Comparison of ENCODE assay signal across 23 mouse cellular contexts in genomic region chr3:40806871-40807270, GRCm38 (mm10). TPM values are rescaled to one million over a fixed set of nuclear protein-coding genes. Genes with fewer than 3 reads are reported as not detected.
DNase-seq lines count a peak whose midpoint lies in the region; ATAC-seq and TF ChIP-seq lines count a peak whose summit lies in the region.
"Had no signal": no experiment of that assay in that cellular context is flagged by ENCODE, and none has a peak within 500 bp of the region (broad histone marks: within the 10 kb centered on the region; RNA-seq: fewer than 3 reads in every experiment).

No protein-coding gene starts in this region.

- dilution Hi-C loops in CH12.LX (cut with MboI; ENCODE audit: extremely low pct_ligation_motif_present, extremely low pct_unique_long_range_greater_than_20kb, low sequenced_read_pairs): no loop called here

- no peak overlapping the region for H3K27ac ChIP-seq in kidney, postnatal 0 days
- H3K27ac ChIP-seq in CH12.LX (ENCODE audit: insufficient read depth, low read depth): no peak overlapping the region
- H3K27ac ChIP-seq in forebrain, embryonic 10.5 days: no peak overlapping the region
- H3K27ac ChIP-seq: embryonic facial prominence, embryonic 12.5 days; hindbrain, embryonic 12.5 days; hindbrain, embryonic 15.5 days; intestine, embryonic 15.5 days had no signal

- no peak overlapping the region for H3K4me3 ChIP-seq in kidney, postnatal 0 days (replicated peaks; ENCODE audit: low read depth, low read length)
- no peak overlapping the region for H3K4me3 ChIP-seq in CH12.LX (replicated peaks in 1 of 3; ENCODE audit: low read depth in 2 of 3, low read length in 2 of 3, poor library complexity in 1 of 3)
- H3K4me3 ChIP-seq in myocyte: no peak overlapping the region
- no peak overlapping the region for H3K4me3 ChIP-seq in forebrain, embryonic 10.5 days
- H3K4me3 ChIP-seq: embryonic facial prominence, embryonic 12.5 days; hindbrain, embryonic 12.5 days; hindbrain, embryonic 15.5 days; intestine, embryonic 15.5 days had no signal

- no peaks in the 10 kb centered on the region for H3K9me3 ChIP-seq in kidney, postnatal 0 days (replicated peaks; ENCODE audit: low read length)
- no peaks in the 10 kb centered on the region for H3K9me3 ChIP-seq in CH12.LX (replicated peaks; ENCODE audit: low read length)
- no peaks in the 10 kb centered on the region for H3K9me3 ChIP-seq in forebrain, embryonic 10.5 days
- H3K9me3 ChIP-seq: embryonic facial prominence, embryonic 12.5 days; hindbrain, embryonic 12.5 days; hindbrain, embryonic 15.5 days; intestine, embryonic 15.5 days had no signal

- no peak overlapping the region for H3ac ChIP-seq in myocyte (ENCODE audit: control insufficient read depth, insufficient read length)

- TF ChIP-seq POLR2A in CH12.LX (IDR thresholded peaks at IDR 0.05; ENCODE audit: low read depth, low read length) (no peak), myocyte (IDR thresholded peaks at IDR 0.05; ENCODE audit: insufficient read length, low read depth) (no peak)

- in situ Hi-C loops in CH12.LX (cut with MboI; ENCODE audit: low pct_ligation_motif_present, low pct_unique_long_range_greater_than_20kb, low sequenced_read_pairs): no loop called here

- H3K79me2 ChIP-seq in CH12.LX (replicated peaks; ENCODE audit: control insufficient read depth, extremely low read depth, insufficient read depth, poor library complexity, severe bottlenecking) (peaks cover 27% of the 10 kb centered on the region), myocyte (ENCODE audit: control insufficient read depth, insufficient read depth) (peaks cover 51% of the 10 kb centered on the region)

- intact Hi-C loops in gastrocnemius, postnatal 36 days (cut with DNase I): no loop called here

- no peak overlapping the region for H3K4me2 ChIP-seq in kidney, postnatal 0 days (ENCODE audit: low read length)
- H3K4me2 ChIP-seq in CH12.LX (ENCODE audit: insufficient read depth, low read depth, poor library complexity, severe bottlenecking) (no peak overlapping the region; the same call in 1 of the 2 replicates), myocyte (ENCODE audit: low read depth) (peak overlapping the region; percentile 20)
- H3K4me2 ChIP-seq: embryonic facial prominence, embryonic 12.5 days; heart, embryonic 11.5 days; hindbrain, embryonic 12.5 days; hindbrain, embryonic 15.5 days; intestine, embryonic 15.5 days had no signal

- WGBS in kidney, postnatal 0 days: 30% methylated on average over 2 of the region's 2 CpGs
- WGBS in forebrain, embryonic 10.5 days: 68% methylated on average over 2 of the region's 2 CpGs

- H3K36me3 ChIP-seq in kidney, postnatal 0 days (ENCODE audit: insufficient read depth, low read length): peaks cover 17% of the 10 kb centered on the region
- H3K36me3 ChIP-seq in CH12.LX (replicated peaks in 1 of 2; ENCODE audit: control insufficient read depth in 1 of 2, insufficient read depth in 1 of 2, low read length in 1 of 2) (peaks cover 36 to 61% of the 10 kb centered on the region in 2 experiments), myocyte (ENCODE audit: control insufficient read depth, insufficient read depth) (peaks cover 37% of the 10 kb centered on the region)
- peaks cover 97% of the 10 kb centered on the region for H3K36me3 ChIP-seq in forebrain, embryonic 10.5 days (replicated peaks)

- DNase-seq in kidney, postnatal 0 days (ENCODE audit: low spot score): peak; percentile 15
- DNase-seq in kidney, adult 11 months: no peak
- DNase-seq in CH12.LX (ENCODE audit: extremely low read depth): peak; percentile 11
- DNase-seq in NIH3T3 (ENCODE audit: low read depth): peak; percentile 10
- DNase-seq in forebrain, embryonic 10.5 days (ENCODE audit: extremely low spot score, low spot score): no peak
- no peak for DNase-seq in gastrocnemius, adult 8-10 months (ENCODE audit: low spot score in 2 of 2)
- no peak for DNase-seq in gastrocnemius, postnatal 36 days
- DNase-seq: adrenal gland, adult 2 months; adrenal gland, postnatal 14 days; B cell, adult 2 months; cerebellum, adult 11-12 months; cerebellum, adult 8-10 months; cerebellum, postnatal 14 days; gastrocnemius, postnatal 10 days; kidney, adult 18-20 months; kidney, adult 9 months had no signal

- no peak overlapping the region for H3K9ac ChIP-seq in kidney, postnatal 0 days (ENCODE audit: low read depth, low read length)
- no peak overlapping the region for H3K9ac ChIP-seq in CH12.LX (ENCODE audit: insufficient read depth, low read depth)
- H3K9ac ChIP-seq: embryonic facial prominence, embryonic 12.5 days; hindbrain, embryonic 12.5 days; hindbrain, embryonic 15.5 days; intestine, embryonic 15.5 days had no signal

- ATAC-seq in kidney, postnatal 0 days (replicated peaks; ENCODE audit: low FRiP score, low read depth): no peak
- ATAC-seq: forebrain, embryonic 14.5 days; intestine, embryonic 15.5 days had no signal

- no peak for TF ChIP-seq CTCF in kidney, postnatal 0 days (IDR thresholded peaks at IDR 0.05; ENCODE audit: low read depth)
- TF ChIP-seq CTCF in CH12.LX (conservative IDR thresholded peaks at IDR 0.05 in 1 of 2, IDR thresholded peaks at IDR 0.05 in 1 of 2; ENCODE audit: low read depth in 2 of 2, low read length in 2 of 2): no peak

- H3K27me3 ChIP-seq in kidney, postnatal 0 days (ENCODE audit: insufficient read depth, low read length): no peaks in the 10 kb centered on the region
- H3K27me3 ChIP-seq in CH12.LX (replicated peaks): no peaks in the 10 kb centered on the region
- no peaks in the 10 kb centered on the region for H3K27me3 ChIP-seq in myocyte (ENCODE audit: control insufficient read depth, insufficient read depth, insufficient read length)
- no peaks in the 10 kb centered on the region for H3K27me3 ChIP-seq in forebrain, embryonic 10.5 days (ENCODE audit: poor library complexity, severe bottlenecking)
- H3K27me3 ChIP-seq: embryonic facial prominence, embryonic 12.5 days; hindbrain, embryonic 12.5 days; hindbrain, embryonic 15.5 days; intestine, embryonic 15.5 days had no signal

- TF ChIP-seq RAD21 in CH12.LX (IDR thresholded peaks at IDR 0.05; ENCODE audit: low read depth, low read length): no peak

- peak; percentile 54; the same call in 1 of the 2 replicates for TF ChIP-seq EP300 in CH12.LX (IDR thresholded peaks at IDR 0.05; ENCODE audit: low read length)

- no peaks in the 10 kb centered on the region for H3K4me1 ChIP-seq in kidney, postnatal 0 days (replicated peaks; ENCODE audit: insufficient read depth, low read length)
- H3K4me1 ChIP-seq in CH12.LX (ENCODE audit: control insufficient read depth in 1 of 2, insufficient read depth in 2 of 2): peaks cover 3 to 38% of the 10 kb centered on the region in 2 experiments; a peak in 3 of 4 replicates
- H3K4me1 ChIP-seq in forebrain, embryonic 10.5 days: peaks cover 12% of the 10 kb centered on the region
- H3K4me1 ChIP-seq: hindbrain, embryonic 12.5 days; hindbrain, embryonic 15.5 days; intestine, embryonic 15.5 days had no signal

TF ChIP-seq in CH12.LX, 34 proteins besides CTCF, POLR2A, EP300 and RAD21 (continues in another document):
- TF ChIP-seq MAFK (IDR thresholded peaks at IDR 0.05; ENCODE audit: insufficient replicate concordance, low read length) (no peak), JUND (conservative IDR thresholded peaks at IDR 0.05; ENCODE audit: low read depth, low read length) (peak; percentile 54), UBTF (IDR thresholded peaks at IDR 0.05; ENCODE audit: low read depth, low read length) (no peak), ETS1 (conservative IDR thresholded peaks at IDR 0.05; ENCODE audit: low read depth, low read length) (0 out of 2 replicates have a peak, but pooled peaks have one; percentile 16), JUN (IDR thresholded peaks at IDR 0.05; ENCODE audit: insufficient read depth, low read depth, low read length) (peak; percentile 19; the same call in 1 of the 2 replicates), IRF4 (IDR thresholded peaks at IDR 0.05; ENCODE audit: low read depth, low read length) (peak; percentile 72; the same call in 1 of the 2 replicates)

TF ChIP-seq in myocyte, 11 proteins besides CTCF, POLR2A, EP300 and RAD21:
- TF ChIP-seq E2F4 (IDR thresholded peaks at IDR 0.05; ENCODE audit: insufficient read depth): no peak

RNA-seq across cellular contexts. Expression of gene Plk4, which starts 7.1 kb away (rescaled TPM):
- polyA plus RNA-seq in kidney, postnatal 0 days (2015; fragmentation: Nextera tagmentation; extraction: Ambion mirVana): 24.7 and 29.7 TPM in 2 replicates
- total RNA-seq in CH12.LX (2012; rRNA removed): 39.2 and 41.1 TPM in 2 replicates
- 43.2 and 46.0 TPM in 2 replicates for total RNA-seq in CH12.LX (2014; rRNA removed)
- polyA plus RNA-seq in CH12.LX (2012; ENCODE audit: insufficient read length, low read depth): 36.3 and 39.0 TPM in 2 replicates
- 5.5 TPM for polyA plus RNA-seq in myocyte (2012; fragmentation: generic; extraction: Trizol)
- polyA plus RNA-seq in forebrain, embryonic 10.5 days (2016; fragmentation: Nextera tagmentation; extraction: Ambion mirVana): 89.3 and 90.2 TPM in 2 replicates
- under 1 TPM; 0.41 to 0.48 (median 0.44) TPM for total RNA-seq in gastrocnemius, adult 8-10 months (2022)
- under 1 TPM; 0.54 to 0.71 TPM for total RNA-seq in gastrocnemius, postnatal 36 days (2021)

RNA-seq across cellular contexts. Expression of gene Mfsd8, which starts 39.8 kb away (rescaled TPM):
- polyA plus RNA-seq in kidney, postnatal 0 days (2015; fragmentation: Nextera tagmentation; extraction: Ambion mirVana): 7.2 and 7.6 TPM in 2 replicates
- 3.8 and 4.1 TPM in 2 replicates for total RNA-seq in CH12.LX (2012; rRNA removed)
- 7.7 and 8.0 TPM in 2 replicates for total RNA-seq in CH12.LX (2014; rRNA removed)
- 6.0 and 10.0 TPM in 2 replicates for polyA plus RNA-seq in CH12.LX (2012; ENCODE audit: insufficient read length, low read depth)
- 2.8 TPM for polyA plus RNA-seq in myocyte (2012; fragmentation: generic; extraction: Trizol)
- 6.0 and 6.1 TPM in 2 replicates for polyA plus RNA-seq in forebrain, embryonic 10.5 days (2016; fragmentation: Nextera tagmentation; extraction: Ambion mirVana)
- total RNA-seq in gastrocnemius, adult 8-10 months (2022): 10 to 100 TPM; 16.1 to 22.2 (median 18.2) TPM
- 10 to 100 TPM; 12.9 to 16.6 TPM for total RNA-seq in gastrocnemius, postnatal 36 days (2021)

RNA-seq across cellular contexts. Expression of gene Abhd18, which starts 39.9 kb away (rescaled TPM):
- 6.4 and 7.1 TPM in 2 replicates for polyA plus RNA-seq in kidney, postnatal 0 days (2015; fragmentation: Nextera tagmentation; extraction: Ambion mirVana)
- 3.2 and 8.5 TPM in 2 replicates for total RNA-seq in CH12.LX (2012; rRNA removed)
- 12.2 and 13.4 TPM in 2 replicates for total RNA-seq in CH12.LX (2014; rRNA removed)
- polyA plus RNA-seq in CH12.LX (2012; ENCODE audit: insufficient read length, low read depth): 3.7 and 4.7 TPM in 2 replicates
- 1.6 TPM for polyA plus RNA-seq in myocyte (2012; fragmentation: generic; extraction: Trizol)
- 4.5 and 6.0 TPM in 2 replicates for polyA plus RNA-seq in forebrain, embryonic 10.5 days (2016; fragmentation: Nextera tagmentation; extraction: Ambion mirVana)
- 10 to 100 TPM in 3 of 4 experiments, 1 to 10 TPM in 1; 9.1 to 18.1 (median 13.6) TPM for total RNA-seq in gastrocnemius, adult 8-10 months (2022)
- total RNA-seq in gastrocnemius, postnatal 36 days (2021): 10 to 100 TPM; 13.1 to 23.9 TPM

Comparison
In these comparisons a context has a peak if more than half of its experiments do, and no peak if none do; other contexts are left out.
1. DNase-seq: peak in kidney, postnatal 0 days (single experiment), CH12.LX (single experiment) and NIH3T3 (single experiment); none in kidney, adult 11 months (single experiment), forebrain, embryonic 10.5 days (single experiment), gastrocnemius, adult 8-10 months (0 of 2) and gastrocnemius, postnatal 36 days (0 of 2).